Mouse (Mus musculus) heart, embryonic 11.5 days (tissue): ENCODE results near the gene Bcl2l15. TPM values are rescaled to one million over a fixed set of nuclear protein-coding genes. Genes with fewer than 3 reads are reported as not detected.

Experiments
- ATAC-seq: fragments of 200-750 bp; cut with Nextera tagmentation; replicated peaks from 2 replicates; pipeline ENCODE4 v1.8.0; 2017; ENCODE audit warnings: moderate library complexity; ENCODE audit not compliant: insufficient number of reproducible peaks, low FRiP score, low TSS enrichment
- H3K27ac ChIP-seq: fragments of 300-500 bp; sonication (generic); 2 replicates; pipeline ENCODE4 v1.5.1; 2014; ENCODE audit warnings: mild to moderate bottlenecking, low read depth, low read length
- H3K27me3 ChIP-seq: fragments of 300-500 bp; sonication (generic); 2 replicates; pipeline ENCODE4 v1.6.1; 2014; ENCODE audit warnings: mild to moderate bottlenecking, low read length, mixed read lengths; ENCODE audit not compliant: control insufficient read depth, insufficient read depth
- H3K36me3 ChIP-seq: fragments of 300-500 bp; sonication (generic); 2 replicates; pipeline ENCODE4 v1.6.1; 2014; ENCODE audit warnings: mild to moderate bottlenecking, low read length, moderate library complexity, mixed read lengths; ENCODE audit not compliant: control insufficient read depth, insufficient read depth
- H3K4me1 ChIP-seq: fragments of 300-500 bp; sonication (generic); 2 replicates; pipeline ENCODE4 v1.6.1; 2014; ENCODE audit warnings: low read length; ENCODE audit not compliant: control insufficient read depth, insufficient read depth
- H3K4me2 ChIP-seq: fragments of 300-500 bp; sonication (generic); 2 replicates; pipeline ENCODE4 v1.6.1; 2014; ENCODE audit warnings: mild to moderate bottlenecking, moderate library complexity
- H3K4me3 ChIP-seq: fragments of 300-500 bp; sonication (generic); 2 replicates; pipeline ENCODE4 v1.5.1; 2014; ENCODE audit warnings: low read depth, low read length
- H3K9ac ChIP-seq: fragments of 300-500 bp; sonication (generic); 2 replicates; pipeline ENCODE4 v1.6.1; 2014; ENCODE audit warnings: mild to moderate bottlenecking, low read depth, low read length, moderate library complexity
- H3K9me3 ChIP-seq: fragments of 300-500 bp; sonication (generic); replicated peaks from 2 replicates; pipeline ENCODE4 v1.6.1; 2016; ENCODE audit warnings: low read length; ENCODE audit not compliant: control insufficient read depth
- WGBS: fragments of 180-500 bp; shearing (Covaris S2); extraction: QIAGEN DNeasy Blood & Tissue Kit; methylation state at CpG from one replicate; pipeline ENCODE4 v1.1.7; 2014; ENCODE audit not compliant: insufficient replicate concordance; 5-methylcytosine and 5-hydroxymethylcytosine counted together
- polyA plus RNA-seq: library from polyadenylated mRNA; unstranded; fragments of >200 nt; fragmentation: Nextera tagmentation; extraction: Ambion mirVana; gene quantifications from 2 replicates; pipeline ENCODE4 v1.2.1, GENCODE M21; 2014

Gene Bcl2l15
- polyA plus RNA-seq, 1 experiment from 2014 or later = 0.36 TPM

DNA sequence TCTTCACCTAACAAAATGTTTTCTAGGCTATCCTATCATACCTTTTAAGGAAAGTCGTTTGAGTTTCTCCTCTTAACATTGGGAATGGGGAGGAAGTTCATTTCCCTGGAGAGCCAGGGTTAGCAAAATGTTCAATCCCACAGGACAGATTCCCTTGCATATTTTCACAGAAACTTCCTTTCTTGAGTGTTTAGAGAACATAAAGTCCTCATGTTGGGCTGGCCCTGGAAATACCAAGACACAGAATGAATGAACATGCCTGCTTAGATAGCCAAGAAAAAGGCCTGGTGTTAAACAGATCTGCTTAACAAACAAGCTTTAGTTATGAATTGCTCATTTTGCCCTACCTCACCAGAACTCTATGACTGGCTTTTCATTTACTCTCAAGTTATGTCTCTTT, 39.8 kb upstream of the Bcl2l15 start:
- Histone ChIP-seq H3K4me2 (no peak overlapping the region), H3K9me3 (no peaks in the 10 kb centered on the region), H3K36me3 (no peaks in the 10 kb centered on the region), H3K4me3 (no peak overlapping the region), H3K27me3 (no peaks in the 10 kb centered on the region; the same call in 1 of the 2 replicates), H3K27ac (no peak overlapping the region), H3K9ac (no peak overlapping the region), H3K4me1 (peaks cover 9% of the 10 kb centered on the region; the same call in 1 of the 2 replicates)
- no peak for ATAC-seq
- 62% methylated on average over 1 of the region's 1 CpGs for WGBS

- Histone ChIP-seq H3K27me3 (no peaks in the 10 kb centered on the region; the same call in 1 of the 2 replicates), H3K4me1 (0 out of 2 replicates have a peak, but pooled peaks cover 1% of the 10 kb centered on the region), H3K9me3 (no peaks in the 10 kb centered on the region), H3K36me3 (no peaks in the 10 kb centered on the region), H3K4me3 (no peak overlapping the region), H3K27ac (no peak overlapping the region), H3K9ac (no peak overlapping the region), H3K4me2 (no peak overlapping the region)
- 60% methylated on average over 2 of the region's 2 CpGs for WGBS
- ATAC-seq = no peak
Observed at GRCm38 (mm10) chr3:103796389-103796788, 36.0 kb upstream of the Bcl2l15 start.

GRCm38 (mm10) chr3:103799507-103799906, 32.9 kb upstream of the Bcl2l15 start:
- Histone ChIP-seq H3K4me2 (no peak overlapping the region), H3K9ac (no peak overlapping the region), H3K27ac (peak overlapping the region; percentile 37; the same call in 1 of the 2 replicates), H3K27me3 (no peaks in the 10 kb centered on the region; the same call in 1 of the 2 replicates), H3K4me3 (no peak overlapping the region), H3K36me3 (peaks cover 9% of the 10 kb centered on the region), H3K9me3 (no peaks in the 10 kb centered on the region), H3K4me1 (peaks cover 6% of the 10 kb centered on the region; the same call in 1 of the 2 replicates)
- 42% methylated on average over 2 of the region's 2 CpGs for WGBS
- ATAC-seq = peak; percentile 86

- Histone ChIP-seq H3K9ac (peak overlapping the region; percentile 43; the same call in 1 of the 2 replicates), H3K27me3 (no peaks in the 10 kb centered on the region; the same call in 1 of the 2 replicates), H3K4me1 (peaks cover 6% of the 10 kb centered on the region; the same call in 1 of the 2 replicates), H3K4me3 (no peak overlapping the region), H3K4me2 (peak overlapping the region; percentile 7; the same call in 1 of the 2 replicates), H3K36me3 (peaks cover 16% of the 10 kb centered on the region), H3K9me3 (no peaks in the 10 kb centered on the region), H3K27ac (peak overlapping the region; percentile 60)
- 57% methylated on average over 10 of the region's 10 CpGs for WGBS
- peak; percentile 66 for ATAC-seq
Observed at GRCm38 (mm10) chr3:103801631-103802531, 30.5 kb upstream of the Bcl2l15 start.

DNA sequence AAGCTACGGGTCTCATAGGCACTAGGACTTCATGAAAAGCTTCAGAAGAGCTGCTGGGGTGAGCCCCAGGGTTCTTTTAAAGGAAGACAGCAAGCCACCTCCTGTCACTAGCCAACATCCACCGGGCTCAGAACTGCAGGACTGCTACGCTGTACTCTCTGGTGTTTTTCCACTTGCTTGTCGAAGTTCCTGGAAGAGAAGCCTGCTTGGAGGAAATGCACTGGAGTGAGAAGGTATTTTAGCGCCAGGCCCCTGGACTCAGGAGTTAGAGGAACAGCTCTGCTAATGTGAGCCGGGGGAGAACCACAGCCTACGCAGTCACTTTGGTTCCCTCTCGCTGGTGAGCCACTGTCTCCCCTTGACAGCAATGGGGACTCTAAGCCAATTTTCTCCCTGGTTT, 29.5 kb upstream of the Bcl2l15 start:
- Histone ChIP-seq H3K4me1 (peaks cover 6% of the 10 kb centered on the region; the same call in 1 of the 2 replicates), H3K4me3 (no peak overlapping the region), H3K9me3 (no peaks in the 10 kb centered on the region), H3K27me3 (no peaks in the 10 kb centered on the region), H3K4me2 (no peak overlapping the region), H3K36me3 (peaks cover 16% of the 10 kb centered on the region), H3K27ac (peak overlapping the region; percentile 22), H3K9ac (no peak overlapping the region)
- ATAC-seq = no peak
- 84% methylated on average over 8 of the region's 8 CpGs for WGBS

- H3K4me3 ChIP-seq = no peak overlapping the region
- 79% methylated on average over 1 of the region's 1 CpGs for WGBS
- peaks cover 16% of the 10 kb centered on the region for H3K36me3 ChIP-seq
- H3K9ac ChIP-seq = no peak overlapping the region
- no peak for ATAC-seq
- peaks cover 9% of the 10 kb centered on the region; the same call in 1 of the 2 replicates for H3K4me1 ChIP-seq
- H3K4me2 ChIP-seq = no peak overlapping the region
- H3K9me3 ChIP-seq = no peaks in the 10 kb centered on the region
- no peaks in the 10 kb centered on the region for H3K27me3 ChIP-seq
- no peak overlapping the region for H3K27ac ChIP-seq
Observed at GRCm38 (mm10) chr3:103805671-103806070, 26.7 kb upstream of the Bcl2l15 start.

DNA sequence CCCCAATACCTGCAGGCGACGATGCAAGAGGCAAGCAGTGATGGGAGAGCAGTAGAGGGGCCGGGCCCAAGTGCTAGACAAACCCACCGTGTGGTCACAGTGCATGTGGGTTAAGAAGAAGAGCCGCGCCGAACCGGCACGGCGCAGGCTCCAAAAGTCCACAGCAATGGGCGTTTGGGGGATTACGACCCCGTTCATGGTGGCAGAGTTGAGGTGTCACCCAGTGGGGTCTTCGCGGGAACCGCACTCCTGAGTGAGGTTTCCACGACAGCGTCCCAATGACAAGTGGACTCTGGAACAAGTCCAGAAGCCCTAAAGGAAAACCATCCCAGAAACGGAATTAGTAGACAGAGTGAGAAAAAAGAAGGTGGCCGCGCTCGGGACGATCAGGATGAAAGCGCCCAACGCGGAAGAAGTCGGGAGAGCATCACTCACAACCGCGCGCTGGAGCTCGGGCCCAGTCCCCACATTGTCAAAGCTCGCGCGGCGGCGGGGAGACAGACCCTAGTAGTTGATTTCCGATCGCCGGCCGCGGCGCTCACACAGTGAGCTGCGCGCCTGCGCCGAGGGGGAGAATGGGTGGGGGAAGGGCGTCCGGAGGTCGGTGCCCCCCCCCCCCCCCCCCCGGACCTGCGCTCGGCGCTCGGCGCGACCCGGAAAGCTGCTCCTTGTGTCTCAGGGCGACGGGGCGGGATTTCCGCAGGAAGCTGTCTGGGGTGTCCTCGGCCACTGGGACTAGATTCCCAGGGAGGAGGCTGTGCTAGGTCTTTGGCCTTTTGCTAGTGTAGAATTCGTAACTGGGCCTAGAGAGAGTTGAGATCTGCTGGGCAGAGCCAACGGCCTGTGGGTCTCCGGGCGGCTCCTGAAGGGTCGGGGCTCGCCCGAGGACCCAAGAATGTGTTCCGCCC, 23.3 kb upstream of the Bcl2l15 start, which contains the start of the genes Dclre1b, Ap4b1 and Gm43064:
TSS of gene Dclre1b (minus strand) at position 554 of the 908 bp plus-strand sequence.
TSS of gene Ap4b1 (plus strand) at position 630 of the 908 bp plus-strand sequence.
TSS of gene Gm43064 (plus strand) at position 683 of the 908 bp plus-strand sequence.
- Histone ChIP-seq H3K27ac (peak within 1 kb of the TSS; percentile 93), H3K4me1 (peaks cover 3% of the 10 kb centered on the region; the same call in 1 of the 2 replicates), H3K4me3 (peak within 1 kb of the TSS; percentile 88), H3K27me3 (no peaks in the 10 kb centered on the region), H3K9ac (peak within 1 kb of the TSS; percentile 90), H3K36me3 (peaks cover 9% of the 10 kb centered on the region), H3K9me3 (no peaks in the 10 kb centered on the region), H3K4me2 (peak within 1 kb of the TSS; percentile 72)
- peak; percentile 96 for ATAC-seq
- WGBS = under 1% methylated on average over 62 of the region's 70 CpGs

DNA sequence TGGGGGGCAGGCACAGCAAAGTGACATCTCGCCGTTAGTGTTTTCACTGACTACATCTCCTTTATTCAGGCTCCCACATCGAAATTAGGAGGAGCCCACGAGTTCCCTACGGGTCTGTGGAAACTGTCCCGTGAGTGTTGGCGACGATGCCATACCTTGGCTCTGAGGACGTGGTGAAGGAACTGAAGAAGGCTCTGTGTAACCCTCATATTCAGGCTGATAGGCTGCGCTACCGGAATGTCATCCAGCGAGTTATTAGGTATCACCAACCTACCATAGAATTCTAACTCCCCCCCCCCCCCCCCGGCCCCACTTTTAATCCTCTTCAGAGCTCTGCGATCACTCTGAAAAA, 22.6 kb upstream of the Bcl2l15 start:
- WGBS = 1% methylated on average over 14 of the region's 14 CpGs

More for the DNA sequence above, 22.6 kb upstream of the Bcl2l15 start:
- ATAC-seq = peak; percentile 49
- Histone ChIP-seq H3K9ac (peak overlapping the region; percentile 90), H3K36me3 (peaks cover 6% of the 10 kb centered on the region), H3K27ac (peak overlapping the region; percentile 93), H3K27me3 (no peaks in the 10 kb centered on the region), H3K4me2 (peak overlapping the region; percentile 64), H3K9me3 (no peaks in the 10 kb centered on the region), H3K4me1 (peaks cover 3% of the 10 kb centered on the region; the same call in 1 of the 2 replicates), H3K4me3 (peak overlapping the region; percentile 88)
